In the genomic region with DNA sequence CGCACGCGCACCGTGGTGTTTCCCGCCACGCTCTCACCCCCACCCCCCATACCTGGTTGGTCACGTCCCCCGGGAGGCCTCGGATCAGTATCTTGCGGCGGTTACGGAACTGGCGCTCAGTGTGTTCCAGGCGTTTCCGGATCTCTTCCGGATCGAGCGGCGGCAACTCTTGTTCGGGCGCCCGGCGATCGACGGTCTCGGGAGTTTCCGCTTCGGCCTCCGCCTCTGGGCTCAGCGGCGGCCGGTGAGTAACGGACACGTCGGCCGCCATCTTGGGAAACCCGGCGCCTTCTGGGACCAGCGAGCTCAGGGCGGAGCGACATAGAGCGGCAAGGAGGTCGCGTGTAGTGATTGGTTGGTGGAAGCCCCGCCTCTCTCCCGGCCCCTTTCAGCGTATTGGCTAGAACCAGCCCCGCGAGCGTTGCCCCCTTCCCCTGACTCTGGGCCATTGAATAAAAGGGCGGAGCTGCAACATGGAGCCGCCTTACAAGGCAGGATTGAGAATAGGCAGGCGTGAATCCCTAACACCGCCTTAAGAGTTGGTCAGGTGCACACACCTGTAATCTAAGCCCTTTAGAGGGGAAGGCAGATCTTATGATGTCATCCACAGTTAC, we compare ENCODE assay signal across 8 mouse cellular contexts. TPM values are rescaled to one million over a fixed set of nuclear protein-coding genes. Genes with fewer than 3 reads are reported as not detected.
DNase-seq lines count a peak whose midpoint lies in the region; ATAC-seq and TF ChIP-seq lines count a peak whose summit lies in the region.

A gene (minus strand): TSS at position 291 of the 614 bp plus-strand sequence.
A gene (minus strand): TSS at position 302 of the 614 bp plus-strand sequence.

- peak within 1 kb of the TSS; percentile 97 for H3K4me2 ChIP-seq in heart, embryonic 12.5 days
- H3K4me2 ChIP-seq in kidney, postnatal 0 days (ENCODE audit: low read length): peak within 1 kb of the TSS; percentile 65
- H3K4me2 ChIP-seq in liver, embryonic 11.5 days: peak within 1 kb of the TSS; percentile 95
- H3K4me2 ChIP-seq in stomach, embryonic 14.5 days (replicated peaks; ENCODE audit: low read depth, low read length): peak within 1 kb of the TSS; percentile 88

- no peaks in the 10 kb centered on the region for H3K9me3 ChIP-seq in heart, embryonic 12.5 days (replicated peaks)
- H3K9me3 ChIP-seq in kidney, postnatal 0 days (replicated peaks; ENCODE audit: low read length): no peaks in the 10 kb centered on the region
- H3K9me3 ChIP-seq in liver, embryonic 11.5 days (ENCODE audit: control insufficient read depth, low read length): no peaks in the 10 kb centered on the region
- H3K9me3 ChIP-seq in stomach, embryonic 14.5 days (ENCODE audit: control insufficient read depth, low read depth, low read length): no peaks in the 10 kb centered on the region

- peaks cover 29% of the 10 kb centered on the region for H3K4me1 ChIP-seq in heart, embryonic 12.5 days (replicated peaks)
- peaks cover 8% of the 10 kb centered on the region; the same call in 1 of the 2 replicates for H3K4me1 ChIP-seq in kidney, postnatal 0 days (replicated peaks; ENCODE audit: insufficient read depth, low read length)
- H3K4me1 ChIP-seq in liver, embryonic 11.5 days (replicated peaks; ENCODE audit: control insufficient read depth, insufficient read depth, low read length): peaks cover 18% of the 10 kb centered on the region
- peaks cover 9% of the 10 kb centered on the region for H3K4me1 ChIP-seq in stomach, embryonic 14.5 days (ENCODE audit: control insufficient read depth, insufficient read depth, low read length)

- TF ChIP-seq CTCF in kidney, postnatal 0 days (IDR thresholded peaks at IDR 0.05; ENCODE audit: low read depth): no peak; the same call in 1 of the 2 replicates

- H3K27me3 ChIP-seq in heart, embryonic 12.5 days (replicated peaks): no peaks in the 10 kb centered on the region
- H3K27me3 ChIP-seq in kidney, postnatal 0 days (ENCODE audit: insufficient read depth, low read length): no peaks in the 10 kb centered on the region
- no peaks in the 10 kb centered on the region for H3K27me3 ChIP-seq in liver, embryonic 11.5 days (replicated peaks; ENCODE audit: control insufficient read depth, insufficient read depth, low read length)
- no peaks in the 10 kb centered on the region for H3K27me3 ChIP-seq in stomach, embryonic 14.5 days (ENCODE audit: control insufficient read depth, insufficient read depth, low read length)

- peak; percentile 98 for DNase-seq in CD4-positive helper T cell, adult 2 months (ENCODE audit: low read depth, low spot score)
- peak; percentile 96 for DNase-seq in brain, embryonic 18.5 days (ENCODE audit: low read depth, low spot score)
- peak; percentile 100 for DNase-seq in kidney, postnatal 0 days (ENCODE audit: low spot score)
- peak; percentile 96 for DNase-seq in liver, embryonic 11.5 days (ENCODE audit: low spot score)
- DNase-seq in naive thymus-derived CD4-positive, alpha-beta T cell, adult 2 months (ENCODE audit: low read depth): peak; percentile 98

- peak within 1 kb of the TSS; percentile 84 for H3K9ac ChIP-seq in heart, embryonic 12.5 days
- peak within 1 kb of the TSS; percentile 78 for H3K9ac ChIP-seq in kidney, postnatal 0 days (ENCODE audit: low read depth, low read length)
- peak within 1 kb of the TSS; percentile 65 for H3K9ac ChIP-seq in liver, embryonic 11.5 days (ENCODE audit: low read depth, low read length)
- H3K9ac ChIP-seq in stomach, embryonic 14.5 days (replicated peaks; ENCODE audit: low read depth, low read length): peak within 1 kb of the TSS; percentile 71

- H3K4me3 ChIP-seq in heart, embryonic 12.5 days: peak within 1 kb of the TSS; percentile 76
- H3K4me3 ChIP-seq in kidney, postnatal 0 days (replicated peaks; ENCODE audit: low read depth, low read length): peak within 1 kb of the TSS; percentile 78
- H3K4me3 ChIP-seq in liver, embryonic 11.5 days (ENCODE audit: low read depth, low read length): peak within 1 kb of the TSS; percentile 73
- peak within 1 kb of the TSS; percentile 71 for H3K4me3 ChIP-seq in stomach, embryonic 14.5 days (ENCODE audit: low read depth, low read length)

- WGBS in heart, embryonic 12.5 days: under 1% methylated on average over 54 of the region's 54 CpGs
- under 1% methylated on average over 53 of the region's 54 CpGs for WGBS in kidney, postnatal 0 days
- WGBS in liver, embryonic 11.5 days: under 1% methylated on average over 54 of the region's 54 CpGs
- under 1% methylated on average over 54 of the region's 54 CpGs for WGBS in stomach, embryonic 14.5 days

- H3K36me3 ChIP-seq in heart, embryonic 12.5 days: peaks cover 36% of the 10 kb centered on the region
- peaks cover 20% of the 10 kb centered on the region for H3K36me3 ChIP-seq in kidney, postnatal 0 days (ENCODE audit: insufficient read depth, low read length)
- peaks cover 22% of the 10 kb centered on the region for H3K36me3 ChIP-seq in liver, embryonic 11.5 days (ENCODE audit: control insufficient read depth, insufficient read depth, low read length)
- peaks cover 28% of the 10 kb centered on the region for H3K36me3 ChIP-seq in stomach, embryonic 14.5 days (ENCODE audit: control insufficient read depth, insufficient read depth, low read length)

- peak; percentile 98 for ATAC-seq in erythroid progenitor cell, adult 5-6 weeks (replicated peaks; ENCODE audit: low FRiP score, poor library complexity, severe bottlenecking)
- peak; percentile 98 for ATAC-seq in heart, embryonic 12.5 days (ENCODE audit: insufficient number of reproducible peaks, low FRiP score)
- peak; percentile 100 for ATAC-seq in kidney, postnatal 0 days (replicated peaks; ENCODE audit: low FRiP score, low read depth)
- peak; percentile 99 for ATAC-seq in liver, embryonic 11.5 days (replicated peaks; ENCODE audit: low FRiP score)
- ATAC-seq in stomach, embryonic 14.5 days (ENCODE audit: insufficient number of reproducible peaks, insufficient read depth, low FRiP score, low read depth): peak; percentile 99

- peak within 1 kb of the TSS; percentile 81 for H3K27ac ChIP-seq in heart, embryonic 12.5 days (ENCODE audit: poor library complexity, severe bottlenecking)
- H3K27ac ChIP-seq in kidney, postnatal 0 days: peak within 1 kb of the TSS; percentile 91
- peak within 1 kb of the TSS; percentile 65 for H3K27ac ChIP-seq in liver, embryonic 11.5 days (ENCODE audit: low read depth, low read length)
- peak within 1 kb of the TSS; percentile 89 for H3K27ac ChIP-seq in stomach, embryonic 14.5 days (ENCODE audit: low read length)

RNA-seq across cellular contexts. Expression of the first gene that starts in this region (rescaled TPM):
- 30.6 and 34.0 TPM in 2 replicates for total RNA-seq in erythroid progenitor cell, adult 5-6 weeks (2015; ENCODE audit: low replicate concordance)
- total RNA-seq in erythroid progenitor cell, adult 5-6 weeks (2017; ENCODE audit: low replicate concordance): 4.2 TPM in 1 of 2 replicates, not detected in the other
- 1.8 and 2.0 TPM in 2 replicates for polyA plus RNA-seq in heart, embryonic 12.5 days (2016; fragmentation: Nextera tagmentation; extraction: Ambion mirVana)
- polyA plus RNA-seq in kidney, postnatal 0 days (2015; fragmentation: Nextera tagmentation; extraction: Ambion mirVana): 0.80 and 0.91 TPM in 2 replicates
- polyA plus RNA-seq in liver, embryonic 11.5 days (2014; fragmentation: Nextera tagmentation; extraction: Ambion mirVana): 4.2 and 4.3 TPM in 2 replicates
- 2.0 and 2.3 TPM in 2 replicates for polyA plus RNA-seq in stomach, embryonic 14.5 days (2014; fragmentation: Nextera tagmentation; extraction: Ambion mirVana)

RNA-seq across cellular contexts. Expression of the second gene that starts in this region (rescaled TPM):
- total RNA-seq in erythroid progenitor cell, adult 5-6 weeks (2015; ENCODE audit: low replicate concordance): 18.4 and 23.4 TPM in 2 replicates
- 21.1 and 32.5 TPM in 2 replicates for total RNA-seq in erythroid progenitor cell, adult 5-6 weeks (2017; ENCODE audit: low replicate concordance)
- polyA plus RNA-seq in heart, embryonic 12.5 days (2016; fragmentation: Nextera tagmentation; extraction: Ambion mirVana): 62.9 and 67.7 TPM in 2 replicates
- 40.8 and 41.3 TPM in 2 replicates for polyA plus RNA-seq in kidney, postnatal 0 days (2015; fragmentation: Nextera tagmentation; extraction: Ambion mirVana)
- polyA plus RNA-seq in liver, embryonic 11.5 days (2014; fragmentation: Nextera tagmentation; extraction: Ambion mirVana): 89.8 and 94.0 TPM in 2 replicates
- 68.7 and 74.2 TPM in 2 replicates for polyA plus RNA-seq in stomach, embryonic 14.5 days (2014; fragmentation: Nextera tagmentation; extraction: Ambion mirVana)

Comparison
In these comparisons a context has a peak if more than half of its experiments do, and no peak if none do; other contexts are left out.
1. Peak in every context shown above with its lines: DNase-seq, ATAC-seq, H3K4me3 ChIP-seq and H3K27ac ChIP-seq.